Mouse (Mus musculus) heart, embryonic 16.5 days (tissue): Measurements from ENCODE around the gene Tceanc2. TPM values are rescaled to one million over a fixed set of nuclear protein-coding genes. Genes with fewer than 3 reads are reported as not detected.
"Not testable (repeated sequence)": the region's sequence is repeated elsewhere in the genome, so short reads cannot be mapped to it uniquely, and the experiment has no call there.

Source experiments
- ATAC-seq: fragments of 200-750 bp; cut with Nextera tagmentation; replicated peaks from 2 replicates; pipeline ENCODE4 v1.8.0; 2017; ENCODE audit warnings: moderate number of reproducible peaks; ENCODE audit not compliant: insufficient read depth, low FRiP score; ENCODE audit errors: extremely low read depth
- H3K27ac ChIP-seq: fragments of 300-500 bp; sonication (generic); 2 replicates; pipeline ENCODE4 v1.5.1; 2014; ENCODE audit warnings: mild to moderate bottlenecking, low read length, control low read depth, moderate library complexity
- H3K27me3 ChIP-seq: fragments of 300-500 bp; sonication (generic); 2 replicates; pipeline ENCODE4 v1.6.1; 2014; ENCODE audit warnings: low read length, mixed read lengths; ENCODE audit not compliant: control insufficient read depth, insufficient read depth
- H3K36me3 ChIP-seq: fragments of 300-500 bp; sonication (generic); 2 replicates; pipeline ENCODE4 v1.6.1; 2014; ENCODE audit not compliant: control insufficient read depth, insufficient read depth
- H3K4me1 ChIP-seq: fragments of 300-500 bp; sonication (generic); 2 replicates; pipeline ENCODE4 v1.6.1; 2014; ENCODE audit warnings: low read length, mixed read lengths; ENCODE audit not compliant: control insufficient read depth, insufficient read depth
- H3K4me2 ChIP-seq: fragments of 300-500 bp; sonication (generic); 2 replicates; pipeline ENCODE4 v1.6.1; 2014; ENCODE audit warnings: low read depth, mild to moderate bottlenecking, control low read depth, low read length
- H3K4me3 ChIP-seq: fragments of 300-500 bp; sonication (generic); 2 replicates; pipeline ENCODE4 v1.5.1; 2014; ENCODE audit warnings: mild to moderate bottlenecking, control low read depth, low read length
- H3K9ac ChIP-seq: fragments of 300-500 bp; sonication (generic); 2 replicates; pipeline ENCODE4 v1.6.1; 2014; ENCODE audit warnings: low read length, control low read depth
- H3K9me3 ChIP-seq: fragments of 300-500 bp; sonication (generic); replicated peaks from 2 replicates; pipeline ENCODE4 v1.6.1; 2016; ENCODE audit warnings: low read length; ENCODE audit not compliant: control insufficient read depth
- WGBS: fragments of 180-500 bp; shearing (Covaris S2); extraction: QIAGEN DNeasy Blood & Tissue Kit; methylation state at CpG from one replicate; pipeline ENCODE4 v1.1.7; 2014; 5-methylcytosine and 5-hydroxymethylcytosine counted together
- polyA plus RNA-seq: library from polyadenylated mRNA; unstranded; fragments of >200 nt; fragmentation: Nextera tagmentation; extraction: Ambion mirVana; gene quantifications from 2 replicates; pipeline ENCODE4 v1.2.1, GENCODE M21; 2015

Gene Tceanc2
- polyA plus RNA-seq, 1 experiment from 2014 or later: 13.5 TPM

DNA sequence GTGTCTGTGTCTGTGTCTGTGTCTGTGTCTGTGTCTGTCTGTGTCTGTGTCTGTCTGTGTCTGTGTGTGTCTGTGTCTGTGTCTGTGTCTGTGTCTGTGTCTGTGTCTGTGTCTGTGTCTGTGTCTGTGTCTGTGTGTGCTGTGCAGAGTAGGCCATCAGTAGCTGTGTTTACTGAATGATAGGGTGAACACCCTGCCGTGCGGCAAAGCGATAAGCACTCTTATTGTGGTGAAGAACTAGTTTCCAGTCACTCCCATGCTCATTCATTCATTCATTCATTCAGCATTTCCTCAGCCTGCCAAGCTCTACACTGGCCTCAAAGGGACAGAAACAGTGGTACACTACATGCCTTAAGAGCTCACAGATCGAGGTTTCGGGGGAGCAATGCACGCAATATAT is 69.7 kb downstream of the Tceanc2 start:
- not testable (repeated sequence) for H3K27ac ChIP-seq, ATAC-seq, H3K4me1 ChIP-seq, H3K9me3 ChIP-seq, H3K9ac ChIP-seq, H3K36me3 ChIP-seq, H3K4me2 ChIP-seq, H3K4me3 ChIP-seq, H3K27me3 ChIP-seq
- 89% methylated on average over 6 of the region's 6 CpGs for WGBS

DNA sequence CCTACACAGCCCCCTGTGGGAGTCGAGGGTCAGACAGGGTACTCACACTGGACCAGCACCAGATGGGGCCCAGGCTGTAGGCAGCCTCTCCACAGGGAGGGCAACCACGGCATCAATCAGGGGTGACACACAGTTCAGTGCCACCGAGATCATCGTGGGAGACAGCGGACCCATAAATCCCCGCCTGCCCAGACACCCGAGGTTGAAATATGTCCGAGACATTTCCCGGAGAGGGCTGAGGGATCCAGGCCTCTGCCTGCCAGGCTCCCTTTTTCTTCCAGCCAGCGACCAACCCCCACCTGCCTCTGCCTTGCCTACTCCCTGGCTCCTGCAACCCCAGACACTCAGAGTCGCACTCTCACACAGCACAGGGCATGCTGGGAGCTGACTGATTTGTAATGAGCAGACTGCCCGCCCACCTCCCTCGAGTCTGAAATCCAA is 70.6 kb downstream of the Tceanc2 start:
- no peak overlapping the region for H3K4me3 ChIP-seq
- no peak overlapping the region for H3K27ac ChIP-seq
- WGBS: 51% methylated on average over 13 of the region's 13 CpGs
- no peaks in the 10 kb centered on the region for H3K9me3 ChIP-seq
- H3K4me2 ChIP-seq: no peak overlapping the region
- H3K4me1 ChIP-seq: no peaks in the 10 kb centered on the region
- no peaks in the 10 kb centered on the region for H3K36me3 ChIP-seq
- ATAC-seq: 0 out of 2 replicates have a peak, but pooled peaks have one; percentile 45
- no peaks in the 10 kb centered on the region for H3K27me3 ChIP-seq
- H3K9ac ChIP-seq: peak overlapping the region; percentile 2; the same call in 1 of the 2 replicates

DNA sequence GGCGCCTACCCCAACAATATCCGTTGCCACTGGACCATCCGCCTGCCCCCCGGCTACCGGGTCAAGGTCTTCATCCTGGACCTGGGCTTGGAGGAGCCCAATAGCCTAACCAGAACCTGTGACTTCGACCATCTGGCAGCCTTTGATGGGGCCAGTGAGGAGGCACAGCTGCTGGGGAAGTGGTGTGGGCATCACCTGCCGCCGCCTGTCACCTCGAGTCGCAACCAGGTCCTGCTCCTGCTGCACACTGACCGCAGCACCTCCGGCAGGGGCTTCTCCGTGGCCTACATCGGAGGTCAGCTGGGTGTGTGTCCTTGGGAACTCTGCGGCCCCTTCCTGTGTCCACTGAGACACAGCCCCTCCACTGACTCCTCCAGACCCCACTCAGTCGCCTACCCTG is 72.1 kb downstream of the Tceanc2 start:
- Histone ChIP-seq H3K9me3 (no peaks in the 10 kb centered on the region), H3K27me3 (no peaks in the 10 kb centered on the region), H3K4me3 (no peak overlapping the region), H3K27ac (no peak overlapping the region), H3K4me1 (no peaks in the 10 kb centered on the region), H3K9ac (no peak overlapping the region), H3K36me3 (no peaks in the 10 kb centered on the region), H3K4me2 (no peak overlapping the region)
- no peak for ATAC-seq
- 87% methylated on average over 16 of the region's 16 CpGs for WGBS

DNA sequence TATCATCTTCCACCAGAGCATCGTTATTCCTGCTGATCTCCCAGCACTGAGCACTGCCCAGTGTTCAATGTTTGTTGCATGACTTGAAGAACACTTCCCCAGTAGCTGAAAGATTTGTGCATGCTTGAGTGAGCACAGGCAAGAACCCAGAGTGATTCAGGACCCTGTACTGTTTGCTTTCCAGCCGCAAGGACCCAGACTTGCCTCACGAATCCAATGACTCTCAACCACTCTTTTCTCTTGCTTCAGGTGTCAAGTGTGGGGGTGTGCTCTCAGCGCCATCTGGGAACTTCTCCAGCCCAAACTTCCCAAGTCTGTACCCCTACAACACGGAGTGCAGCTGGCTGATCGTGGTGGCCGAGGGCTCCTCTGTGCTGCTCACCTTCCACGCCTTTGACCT is 76.7 kb downstream of the Tceanc2 start:
- no peaks in the 10 kb centered on the region for H3K27me3 ChIP-seq
- H3K9ac ChIP-seq: no peak overlapping the region
- H3K4me1 ChIP-seq: no peaks in the 10 kb centered on the region
- H3K4me3 ChIP-seq: no peak overlapping the region
- WGBS: 71% methylated on average over 8 of the region's 8 CpGs
- H3K4me2 ChIP-seq: no peak overlapping the region
- no peak overlapping the region for H3K27ac ChIP-seq
- no peak for ATAC-seq
- H3K36me3 ChIP-seq: no peaks in the 10 kb centered on the region
- no peaks in the 10 kb centered on the region for H3K9me3 ChIP-seq

DNA sequence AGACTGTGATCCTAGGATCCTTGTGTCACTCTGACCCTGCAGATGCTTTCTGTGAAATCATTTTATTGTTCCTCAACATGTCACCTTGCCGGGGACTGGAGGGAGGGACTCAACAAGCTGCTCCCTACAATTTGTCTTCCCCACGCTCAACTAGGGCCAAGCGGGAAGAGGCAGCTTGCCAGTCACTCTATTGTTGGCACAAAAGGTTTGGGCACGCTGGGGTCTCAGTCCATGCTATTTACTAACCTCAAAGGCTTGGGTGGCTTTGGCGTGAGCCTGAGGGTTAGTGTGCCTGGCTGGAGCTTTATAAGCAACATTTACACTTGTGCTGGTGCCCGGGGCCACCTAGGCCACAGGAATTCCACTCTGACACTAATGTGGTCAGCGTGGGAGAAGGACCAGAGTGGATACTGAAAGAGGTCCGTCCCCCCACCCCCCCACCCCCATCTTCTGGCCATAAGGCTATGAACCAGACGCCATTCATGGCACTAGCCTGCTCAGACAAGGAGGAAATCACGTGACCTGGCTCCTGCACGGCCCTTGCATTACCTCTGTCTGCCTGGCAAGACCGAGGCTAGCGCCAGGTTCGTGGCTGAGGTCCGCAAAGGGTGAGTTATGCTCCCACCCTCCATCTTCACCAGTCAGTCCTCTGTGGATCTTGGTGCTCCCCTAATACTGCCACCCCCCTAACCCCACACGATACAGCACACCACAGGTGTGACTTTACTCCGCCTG is 80.0 kb downstream of the Tceanc2 start:
- H3K4me2 ChIP-seq: no peak overlapping the region
- 75% methylated on average over 17 of the region's 17 CpGs for WGBS
- H3K9me3 ChIP-seq: no peaks in the 10 kb centered on the region
- no peaks in the 10 kb centered on the region for H3K27me3 ChIP-seq
- no peaks in the 10 kb centered on the region for H3K36me3 ChIP-seq
- H3K4me3 ChIP-seq: no peak overlapping the region
- H3K4me1 ChIP-seq: no peaks in the 10 kb centered on the region
- ATAC-seq: no peak; the same call in 1 of the 2 replicates
- H3K27ac ChIP-seq: no peak overlapping the region
- H3K9ac ChIP-seq: no peak overlapping the region

DNA sequence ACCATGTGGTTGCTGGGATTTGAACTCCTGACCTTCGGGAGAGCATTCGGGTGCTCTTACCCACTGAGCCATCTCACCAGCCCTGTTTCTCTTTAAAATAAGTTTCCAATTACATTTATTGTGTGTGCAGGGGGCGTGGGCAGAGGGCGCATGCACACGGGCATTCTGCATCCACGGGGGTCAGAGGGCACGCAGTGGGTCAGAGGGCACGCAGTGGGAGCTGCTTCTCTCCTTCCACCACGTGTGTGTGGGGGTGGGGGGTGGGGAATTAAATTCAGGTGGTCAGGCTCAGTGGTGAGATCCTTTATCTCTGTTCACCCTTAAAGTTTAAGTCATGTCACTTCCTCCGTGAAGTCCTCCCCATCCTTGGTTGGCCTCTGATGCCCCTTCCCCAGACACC is 80.5 kb downstream of the Tceanc2 start:
- no peaks in the 10 kb centered on the region for H3K9me3 ChIP-seq
- H3K4me1 ChIP-seq: no peaks in the 10 kb centered on the region
- no peak for ATAC-seq
- WGBS: 78% methylated on average over 10 of the region's 10 CpGs
- no peaks in the 10 kb centered on the region for H3K36me3 ChIP-seq
- no peak overlapping the region for H3K27ac ChIP-seq
- no peak overlapping the region for H3K4me3 ChIP-seq
- H3K4me2 ChIP-seq: no peak overlapping the region
- no peak overlapping the region for H3K9ac ChIP-seq
- H3K27me3 ChIP-seq: no peaks in the 10 kb centered on the region

DNA sequence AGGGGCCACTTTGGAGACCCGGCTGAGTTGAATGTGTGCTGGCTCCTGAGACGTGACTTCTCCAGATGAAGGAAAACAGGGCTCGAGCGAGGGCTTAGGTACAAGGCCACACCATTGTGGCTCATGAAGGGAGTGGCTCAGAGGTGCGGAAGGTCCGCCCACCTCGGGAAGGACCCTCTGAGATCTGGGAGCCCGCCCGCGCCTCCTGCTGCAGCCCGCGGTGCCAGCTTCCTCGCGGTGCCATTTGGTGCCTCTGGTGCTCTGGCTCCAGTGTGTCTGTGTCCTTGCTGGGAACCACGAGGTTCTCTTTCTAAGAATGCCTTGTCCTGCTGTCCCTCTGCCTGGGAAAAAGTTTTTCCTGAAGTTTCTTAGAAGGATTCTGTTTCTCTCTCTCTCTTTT is 81.0 kb downstream of the Tceanc2 start:
- H3K4me2 ChIP-seq: no peak overlapping the region
- H3K4me1 ChIP-seq: no peaks in the 10 kb centered on the region
- ATAC-seq: no peak
- H3K36me3 ChIP-seq: no peaks in the 10 kb centered on the region
- no peak overlapping the region for H3K4me3 ChIP-seq
- 43% methylated on average over 15 of the region's 15 CpGs for WGBS
- H3K9ac ChIP-seq: no peak overlapping the region
- H3K27ac ChIP-seq: no peak overlapping the region
- H3K27me3 ChIP-seq: no peaks in the 10 kb centered on the region
- no peaks in the 10 kb centered on the region for H3K9me3 ChIP-seq

DNA sequence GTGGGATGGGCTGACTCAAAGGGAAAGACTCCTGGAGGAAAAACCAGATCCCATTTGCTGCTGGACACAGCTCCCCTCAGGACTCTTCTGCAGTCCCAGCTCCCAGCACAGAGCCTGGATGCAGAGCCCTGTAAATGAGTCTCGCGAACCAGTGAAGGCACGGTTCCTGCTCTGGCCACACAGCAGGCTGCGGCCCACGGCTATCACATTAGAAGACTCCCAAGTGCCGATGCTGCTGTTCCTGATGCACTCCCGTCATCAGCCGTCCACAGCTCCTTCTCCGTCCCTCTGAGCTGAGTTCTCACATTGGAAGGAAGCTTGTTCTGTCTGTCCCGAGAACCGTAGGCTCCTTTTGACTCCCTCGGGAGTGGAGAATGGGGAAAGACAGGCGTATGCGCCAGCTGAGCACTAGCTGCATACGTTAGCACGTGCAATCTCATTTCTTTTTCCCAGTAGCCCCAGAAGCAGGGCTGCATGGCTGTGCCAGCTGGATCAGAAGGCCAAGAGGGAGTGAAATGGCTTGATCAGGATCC is 82.0 kb downstream of the Tceanc2 start, which contains the start of gene Cdcp2:
Gene Cdcp2 (plus strand): TSS at position 51 of the 533 bp plus-strand sequence.
- no peak within 1 kb of the TSS for H3K4me2 ChIP-seq
- 61% methylated on average over 16 of the region's 16 CpGs for WGBS
- ATAC-seq: 0 out of 2 replicates have a peak, but pooled peaks have one; percentile 21
- no peak within 1 kb of the TSS for H3K4me3 ChIP-seq
- H3K27ac ChIP-seq: no peak within 1 kb of the TSS
- no peaks in the 10 kb centered on the region for H3K9me3 ChIP-seq
- no peaks in the 10 kb centered on the region for H3K27me3 ChIP-seq
- H3K4me1 ChIP-seq: no peaks in the 10 kb centered on the region
- no peaks in the 10 kb centered on the region for H3K36me3 ChIP-seq
- no peak within 1 kb of the TSS for H3K9ac ChIP-seq

DNA sequence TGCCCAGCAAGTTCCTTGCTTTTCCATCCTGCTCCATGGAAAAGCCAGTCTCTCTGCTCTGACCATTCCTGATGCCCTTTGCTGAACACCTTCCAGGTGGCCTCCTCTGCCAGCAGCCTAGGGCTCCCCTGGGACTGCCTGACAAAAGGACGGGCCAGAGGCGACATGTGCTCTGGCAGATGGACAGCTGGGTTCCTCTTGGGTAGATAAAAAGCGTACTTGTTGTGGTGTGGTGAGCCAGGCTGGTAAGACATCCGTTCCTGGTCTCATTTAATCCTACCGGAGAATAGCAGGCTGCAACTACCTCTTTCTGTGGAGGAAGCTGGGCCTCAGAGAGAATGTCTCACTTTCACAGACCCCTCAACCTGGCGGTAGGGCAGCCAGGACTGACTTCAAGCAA is 82.9 kb downstream of the Tceanc2 start:
- Histone ChIP-seq H3K4me2 (no peak overlapping the region), H3K9me3 (no peaks in the 10 kb centered on the region), H3K27me3 (no peaks in the 10 kb centered on the region), H3K9ac (no peak overlapping the region), H3K4me1 (no peaks in the 10 kb centered on the region), H3K4me3 (no peak overlapping the region), H3K36me3 (no peaks in the 10 kb centered on the region), H3K27ac (no peak overlapping the region)
- ATAC-seq: no peak
- 44% methylated on average over 6 of the region's 6 CpGs for WGBS
